ENCODE assay signal across 14 mouse cellular contexts in genomic region chr13:54759496-54759895, GRCm38 (mm10). TPM values are rescaled to one million over a fixed set of nuclear protein-coding genes. Genes with fewer than 3 reads are reported as not detected.
DNase-seq lines count a peak whose midpoint lies in the region; ATAC-seq lines count a peak whose summit lies in the region.
"Had no signal": no experiment of that assay in that cellular context is flagged by ENCODE, and none has a peak within 500 bp of the region (broad histone marks: within the 10 kb centered on the region; RNA-seq: fewer than 3 reads in every experiment).

No protein-coding gene starts in this region.

- peak overlapping the region; percentile 59 for H3K9ac ChIP-seq in hindbrain, embryonic 14.5 days
- H3K9ac ChIP-seq in neural tube, embryonic 15.5 days (replicated peaks), result no peak overlapping the region; the same call in 1 of the 2 replicates
- H3K9ac ChIP-seq in intestine, embryonic 15.5 days, result no peak overlapping the region
- H3K9ac ChIP-seq: limb, embryonic 12.5 days; lung, embryonic 15.5 days had no signal

- DNase-seq in left cerebral cortex, postnatal 4 days, result peak; percentile 49
- DNase-seq in left cerebral cortex, adult 8-10 months (ENCODE audit: low spot score in 2 of 2), result no peak
- DNase-seq in embryo, embryonic 9.5 days (ENCODE audit: extremely low spot score), result peak; percentile 14
- no peak for DNase-seq in hindbrain, embryonic 14.5 days (ENCODE audit: low spot score)
- no peak for DNase-seq in spleen, postnatal 36 days (ENCODE audit: low spot score in 2 of 2)
- DNase-seq in urinary bladder, postnatal 25 days (ENCODE audit: low spot score), result no peak
- DNase-seq: thymus, postnatal 36 days had no signal

- intact Hi-C loops in left cerebral cortex, postnatal 4 days (cut with DNase I), result no loop called here

- no peaks in the 10 kb centered on the region for H3K36me3 ChIP-seq in hindbrain, embryonic 14.5 days (replicated peaks; ENCODE audit: control insufficient read depth, insufficient read depth)
- no peaks in the 10 kb centered on the region; the same call in 1 of the 2 replicates for H3K36me3 ChIP-seq in neural tube, embryonic 15.5 days
- H3K36me3 ChIP-seq in intestine, embryonic 15.5 days, result no peaks in the 10 kb centered on the region
- H3K36me3 ChIP-seq: limb, embryonic 12.5 days; lung, embryonic 15.5 days had no signal

- peaks cover 28% of the 10 kb centered on the region for H3K27me3 ChIP-seq in hindbrain, embryonic 14.5 days (ENCODE audit: control insufficient read depth, insufficient read depth, low read length)
- H3K27me3 ChIP-seq in neural tube, embryonic 15.5 days (replicated peaks), result peaks cover 33% of the 10 kb centered on the region
- H3K27me3 ChIP-seq in intestine, embryonic 15.5 days (replicated peaks), result peaks cover 36% of the 10 kb centered on the region

- H3K4me2 ChIP-seq in hindbrain, embryonic 14.5 days (replicated peaks), result peak overlapping the region; percentile 81
- H3K4me2 ChIP-seq in neural tube, embryonic 15.5 days, result peak overlapping the region; percentile 86
- no peak overlapping the region for H3K4me2 ChIP-seq in intestine, embryonic 15.5 days (replicated peaks)

- H3K4me1 ChIP-seq in hindbrain, embryonic 14.5 days (replicated peaks; ENCODE audit: control insufficient read depth, insufficient read depth, low read length), result peaks cover 47% of the 10 kb centered on the region
- peaks cover 55% of the 10 kb centered on the region for H3K4me1 ChIP-seq in neural tube, embryonic 15.5 days
- H3K4me1 ChIP-seq in intestine, embryonic 15.5 days (replicated peaks), result no peaks in the 10 kb centered on the region

- no peaks in the 10 kb centered on the region for H3K9me3 ChIP-seq in hindbrain, embryonic 14.5 days (ENCODE audit: control insufficient read depth, low read length)
- no peaks in the 10 kb centered on the region for H3K9me3 ChIP-seq in neural tube, embryonic 15.5 days (replicated peaks)
- H3K9me3 ChIP-seq in intestine, embryonic 15.5 days, result no peaks in the 10 kb centered on the region
- H3K9me3 ChIP-seq: limb, embryonic 12.5 days; lung, embryonic 15.5 days had no signal

- H3K4me3 ChIP-seq in hindbrain, embryonic 14.5 days (replicated peaks; ENCODE audit: low read length), result no peak overlapping the region; the same call in 1 of the 2 replicates
- H3K4me3 ChIP-seq in neural tube, embryonic 15.5 days (replicated peaks), result peak overlapping the region; percentile 44; the same call in 1 of the 2 replicates
- H3K4me3 ChIP-seq in intestine, embryonic 15.5 days (replicated peaks), result no peak overlapping the region
- H3K4me3 ChIP-seq: lung, embryonic 15.5 days had no signal

- 4% methylated on average over 6 of the region's 7 CpGs for WGBS in hindbrain, embryonic 14.5 days
- 5% methylated on average over 7 of the region's 7 CpGs for WGBS in neural tube, embryonic 15.5 days
- whole genome bisulfite sequencing in intestine, embryonic 15.5 days, result 20% methylated on average over 7 of the region's 7 CpGs

- no peak for ATAC-seq in hindbrain, embryonic 14.5 days (ENCODE audit: low FRiP score)
- no peak for ATAC-seq in neural tube, embryonic 15.5 days (ENCODE audit: low FRiP score)
- no peak for ATAC-seq in intestine, embryonic 15.5 days

- H3K27ac ChIP-seq in hindbrain, embryonic 14.5 days, result no peak overlapping the region; the same call in 1 of the 2 replicates
- 0 out of 2 replicates have a peak overlapping the region, but pooled peaks have one; percentile 93 for H3K27ac ChIP-seq in neural tube, embryonic 15.5 days (replicated peaks)
- no peak overlapping the region for H3K27ac ChIP-seq in intestine, embryonic 15.5 days
- H3K27ac ChIP-seq: kidney, postnatal 0 days; limb, embryonic 12.5 days; lung, embryonic 15.5 days had no signal

RNA-seq across cellular contexts. Expression of gene Sncb, which starts 6.9 kb away (rescaled TPM):
- total RNA-seq in left cerebral cortex, postnatal 4 days (2021), result 100 to 1,000 TPM; 331 to 383 TPM
- 100 to 1,000 TPM; 780 to 919 (median 785) TPM for total RNA-seq in left cerebral cortex, adult 8-10 months (2022)
- polyA plus RNA-seq in hindbrain, embryonic 14.5 days (2014; fragmentation: Nextera tagmentation; extraction: Ambion mirVana), result 78.0 and 103 TPM in 2 replicates
- 110 and 122 TPM in 2 replicates for polyA plus RNA-seq in neural tube, embryonic 15.5 days (2015; fragmentation: Nextera tagmentation; extraction: Ambion mirVana)
- 0.24 and 0.42 TPM in 2 replicates for polyA plus RNA-seq in intestine, embryonic 15.5 days (2015; fragmentation: Nextera tagmentation; extraction: Ambion mirVana)
- total RNA-seq: neutrophil, adult 5-6 weeks had no signal
- polyA plus RNA-seq: heart, postnatal 0 days; kidney, postnatal 0 days; limb, embryonic 12.5 days had no signal

RNA-seq across cellular contexts. Expression of gene Gprin1, which starts 9.8 kb away (rescaled TPM):
- total RNA-seq in left cerebral cortex, postnatal 4 days (2021), result 100 to 1,000 TPM; 277 to 278 TPM
- total RNA-seq in left cerebral cortex, adult 8-10 months (2022), result 100 to 1,000 TPM in 3 of 4 experiments, 10 to 100 TPM in 1; 99.2 to 121 (median 105) TPM
- polyA plus RNA-seq in hindbrain, embryonic 14.5 days (2014; fragmentation: Nextera tagmentation; extraction: Ambion mirVana), result 23.5 and 31.6 TPM in 2 replicates
- 10.3 and 21.6 TPM in 2 replicates for polyA plus RNA-seq in neural tube, embryonic 15.5 days (2015; fragmentation: Nextera tagmentation; extraction: Ambion mirVana)
- polyA plus RNA-seq in intestine, embryonic 15.5 days (2015; fragmentation: Nextera tagmentation; extraction: Ambion mirVana), result 0.53 and 0.82 TPM in 2 replicates
- total RNA-seq: neutrophil, adult 5-6 weeks had no signal

RNA-seq across cellular contexts. Expression of gene Eif4e1b, which starts 24.3 kb away (rescaled TPM):
- not detected for total RNA-seq in left cerebral cortex, postnatal 4 days (2021)
- total RNA-seq in left cerebral cortex, adult 8-10 months (2022), result not detected
- polyA plus RNA-seq in hindbrain, embryonic 14.5 days (2014; fragmentation: Nextera tagmentation; extraction: Ambion mirVana), result not detected in 2 replicates
- polyA plus RNA-seq in neural tube, embryonic 15.5 days (2015; fragmentation: Nextera tagmentation; extraction: Ambion mirVana), result not detected in 2 replicates
- polyA plus RNA-seq in intestine, embryonic 15.5 days (2015; fragmentation: Nextera tagmentation; extraction: Ambion mirVana), result not detected in 2 replicates
- total RNA-seq: neutrophil, adult 5-6 weeks had no signal
- polyA plus RNA-seq: heart, postnatal 0 days; kidney, postnatal 0 days; limb, embryonic 12.5 days; lung, embryonic 15.5 days had no signal

RNA-seq across cellular contexts. Expression of gene Tspan17, which starts 29.7 kb away (rescaled TPM):
- total RNA-seq in left cerebral cortex, postnatal 4 days (2021), result 10 to 100 TPM; 41.2 to 63.8 TPM
- total RNA-seq in left cerebral cortex, adult 8-10 months (2022), result 10 to 100 TPM; 74.5 to 85.8 (median 79.0) TPM
- 72.8 and 74.1 TPM in 2 replicates for polyA plus RNA-seq in hindbrain, embryonic 14.5 days (2014; fragmentation: Nextera tagmentation; extraction: Ambion mirVana)
- polyA plus RNA-seq in neural tube, embryonic 15.5 days (2015; fragmentation: Nextera tagmentation; extraction: Ambion mirVana), result 112 and 137 TPM in 2 replicates
- polyA plus RNA-seq in intestine, embryonic 15.5 days (2015; fragmentation: Nextera tagmentation; extraction: Ambion mirVana), result 13.9 TPM in 2 replicates

RNA-seq across cellular contexts. Expression of gene Cdhr2, which starts 58.2 kb away (rescaled TPM):
- total RNA-seq in left cerebral cortex, postnatal 4 days (2021), result under 1 TPM; 0.12 to 0.26 TPM
- under 1 TPM; 0.13 to 0.35 (median 0.25) TPM for total RNA-seq in left cerebral cortex, adult 8-10 months (2022)
- 0.14 and 0.16 TPM in 2 replicates for polyA plus RNA-seq in hindbrain, embryonic 14.5 days (2014; fragmentation: Nextera tagmentation; extraction: Ambion mirVana)
- 0.22 and 1.4 TPM in 2 replicates for polyA plus RNA-seq in neural tube, embryonic 15.5 days (2015; fragmentation: Nextera tagmentation; extraction: Ambion mirVana)
- 32.2 and 37.2 TPM in 2 replicates for polyA plus RNA-seq in intestine, embryonic 15.5 days (2015; fragmentation: Nextera tagmentation; extraction: Ambion mirVana)
- total RNA-seq: neutrophil, adult 5-6 weeks had no signal
- polyA plus RNA-seq: heart, postnatal 0 days had no signal

Comparison
In these comparisons a context has a peak if more than half of its experiments do, and no peak if none do; other contexts are left out.
1. DNase-seq: peak in left cerebral cortex, postnatal 4 days (single experiment) and embryo, embryonic 9.5 days (single experiment); none in left cerebral cortex, adult 8-10 months (0 of 2), hindbrain, embryonic 14.5 days (single experiment), spleen, postnatal 36 days (0 of 2) and urinary bladder, postnatal 25 days (single experiment).
2. RNA of gene Sncb, which starts 6.9 kb away (polyA plus RNA-seq): 110 to 122 TPM in neural tube, embryonic 15.5 days and 78.0 to 103 TPM in hindbrain, embryonic 14.5 days; 0.24 to 0.42 TPM in intestine, embryonic 15.5 days; every median in the first group is over 10 times any median in the second.